Mouse (Mus musculus): ENCODE measurements at regions not wholly inside any gene's neighbourhood (a gene's known extent, or its start where the extent isn't known, plus 50 kb on each side); places are given as distances from the start of the nearest gene placed in this dataset.
A peak's percentile ranks its signal among the peaks of the same experiment; 100 is the strongest.

DNA sequence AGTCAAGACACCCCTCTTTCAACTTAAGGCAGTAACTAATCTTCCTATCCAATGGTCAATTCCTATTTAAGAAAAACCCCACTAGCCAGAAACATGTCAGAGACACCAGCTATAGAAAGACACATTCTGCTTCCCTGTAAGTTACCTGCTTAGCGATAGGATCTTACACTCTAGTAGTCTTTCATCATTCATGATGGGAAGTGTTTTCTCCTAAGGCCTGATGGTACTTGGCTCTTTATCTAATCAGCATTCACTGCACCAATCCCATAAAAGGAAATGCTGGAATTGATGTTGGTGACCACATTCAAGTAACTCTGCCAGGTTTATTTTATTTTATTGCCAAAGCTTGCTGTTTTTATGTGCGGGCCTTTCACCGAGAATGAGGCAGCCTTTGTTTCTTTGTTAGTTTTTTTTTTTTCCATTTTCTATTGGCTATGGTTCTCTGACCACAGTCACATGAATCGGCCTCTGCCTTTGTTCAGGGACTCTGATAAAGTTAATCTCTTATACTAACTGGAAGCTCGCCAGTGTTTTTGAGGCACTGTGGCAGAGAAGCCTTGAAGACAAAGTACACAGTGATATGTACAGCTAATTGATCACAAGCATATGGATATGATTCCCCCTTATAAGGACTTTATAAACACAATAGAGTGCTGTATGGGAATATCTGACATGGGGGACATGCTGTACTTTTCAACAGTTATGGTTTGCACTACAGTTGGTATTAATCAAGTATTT lies 166.0 kb upstream of the Chrm3 start:
- DNase-seq: no peak

- DNase-seq: no peak
Measured at GRCm38 (mm10) chr13:10504211-10504610, 143.6 kb upstream of the Chrm3 start.

- peak in 1 of 2 experiments; percentile 4 for DNase-seq
Measured at GRCm38 (mm10) chr13:10455323-10455722, 94.7 kb upstream of the Chrm3 start.

GRCm38 (mm10) chr13:10454667-10455066 lies 94.0 kb upstream of the Chrm3 start:
- no peak for DNase-seq

DNA sequence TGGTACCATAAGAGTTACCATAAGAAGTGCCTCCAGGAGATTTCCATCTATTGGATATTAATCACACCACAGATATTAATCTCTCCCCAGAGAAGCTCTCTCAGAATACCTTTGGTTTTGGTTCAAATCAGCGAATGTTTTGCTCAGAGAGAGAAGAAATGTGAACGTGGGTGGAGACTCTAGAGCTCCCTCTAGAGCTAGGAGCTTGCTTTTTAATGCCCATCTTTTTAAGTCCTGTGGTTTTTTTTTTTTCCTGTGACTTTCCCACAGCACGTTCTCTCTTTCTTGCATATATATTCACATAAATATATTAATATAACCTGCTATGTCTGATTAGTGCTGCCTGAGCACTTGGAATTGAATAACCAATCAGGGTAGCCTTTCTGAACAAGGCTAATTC lies 90.4 kb upstream of the Chrm3 start:
- peak in 1 of 2 experiments; percentile 4 for DNase-seq

DNA sequence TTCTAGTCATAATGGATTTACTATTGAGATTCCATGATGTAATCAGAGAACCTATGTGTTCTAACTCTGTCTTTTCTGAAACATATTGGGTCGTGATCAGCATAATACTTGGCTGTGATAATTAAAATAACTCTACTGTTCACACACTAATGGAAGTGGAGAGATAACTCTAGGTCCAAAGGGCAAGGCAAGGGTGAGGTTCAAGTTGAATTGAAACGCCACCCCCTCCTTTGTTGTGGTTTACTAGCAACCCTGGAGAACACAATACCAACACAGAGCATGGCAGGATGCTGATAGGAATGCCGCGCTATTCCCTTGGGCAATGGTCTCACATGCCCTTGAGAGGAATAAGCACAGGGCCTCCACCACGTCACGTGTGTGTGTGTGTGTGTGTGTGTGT lies 88.9 kb upstream of the Chrm3 start:
- no peak for DNase-seq

DNA sequence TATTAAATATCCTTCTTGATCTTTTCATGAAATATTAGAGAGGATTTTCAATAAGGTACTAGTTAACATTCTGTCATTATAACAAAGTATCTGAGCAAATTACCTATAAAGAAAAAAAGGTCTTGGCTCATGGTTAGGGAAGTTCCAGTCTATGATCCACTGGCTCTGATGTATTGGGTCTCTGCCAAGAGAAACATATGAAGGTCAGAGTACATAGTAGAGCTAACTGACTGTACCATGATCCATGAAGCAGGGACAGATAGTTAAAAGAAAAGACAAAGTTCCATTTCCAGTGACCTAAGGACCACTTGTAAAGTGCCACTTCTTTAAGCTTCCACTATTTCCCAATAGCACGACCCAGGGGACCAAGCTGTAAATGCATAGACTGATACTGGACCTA lies 87.2 kb upstream of the Chrm3 start:
- DNase-seq: no peak

DNA sequence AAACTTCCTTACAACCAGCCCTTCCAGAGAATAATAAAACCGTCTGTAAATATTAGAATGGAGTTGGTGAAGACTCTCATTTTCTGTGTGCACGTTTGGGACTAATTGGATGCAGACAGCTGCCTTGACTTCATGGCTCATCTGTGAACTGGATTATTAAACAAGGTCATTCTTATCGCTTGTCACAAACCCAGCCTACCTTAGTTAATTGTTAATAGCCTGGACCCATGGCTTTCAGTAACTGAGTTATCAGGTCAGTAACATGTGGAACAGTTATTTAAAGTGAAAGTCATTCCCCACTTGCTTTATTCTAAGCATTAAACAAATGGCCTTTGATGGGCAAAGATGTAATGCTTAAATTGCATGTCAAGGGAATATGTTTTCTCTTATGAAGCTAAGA lies 85.0 kb upstream of the Chrm3 start:
- no peak for DNase-seq
